Mouse (Mus musculus): Measurements from ENCODE around the gene Trappc6b. TPM values are rescaled to one million over a fixed set of nuclear protein-coding genes. Genes with fewer than 3 reads are reported as not detected.

Trappc6b gene
- total RNA-seq, 1 experiment from 2014 or later, result 90.0 TPM

GRCm38 (mm10) chr12:59055196-59055850 lies 5.9 kb downstream of the Trappc6b start:
- peak; percentile 21 for DNase-seq

DNA sequence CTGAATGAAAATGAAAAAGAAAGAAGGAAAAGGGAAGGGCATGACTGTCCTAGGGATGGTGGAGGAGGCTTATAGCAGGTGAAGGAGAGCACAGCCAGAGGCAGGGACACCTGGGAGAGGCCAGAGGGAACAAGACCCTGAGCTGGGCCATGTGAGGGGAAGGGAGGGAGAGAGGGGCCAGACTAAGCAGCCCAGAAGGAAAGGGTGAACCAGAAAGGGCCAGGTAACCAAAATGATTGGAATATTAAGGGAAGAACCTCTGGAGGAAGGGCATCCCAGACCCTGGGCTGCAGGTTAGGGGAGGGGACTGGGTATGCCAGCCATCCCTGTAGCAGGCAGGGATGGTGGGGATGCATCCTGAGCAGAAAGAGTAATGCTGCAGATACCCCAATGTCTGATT lies 7.3 kb downstream of the Trappc6b start:
- DNase-seq, result no peak

DNA sequence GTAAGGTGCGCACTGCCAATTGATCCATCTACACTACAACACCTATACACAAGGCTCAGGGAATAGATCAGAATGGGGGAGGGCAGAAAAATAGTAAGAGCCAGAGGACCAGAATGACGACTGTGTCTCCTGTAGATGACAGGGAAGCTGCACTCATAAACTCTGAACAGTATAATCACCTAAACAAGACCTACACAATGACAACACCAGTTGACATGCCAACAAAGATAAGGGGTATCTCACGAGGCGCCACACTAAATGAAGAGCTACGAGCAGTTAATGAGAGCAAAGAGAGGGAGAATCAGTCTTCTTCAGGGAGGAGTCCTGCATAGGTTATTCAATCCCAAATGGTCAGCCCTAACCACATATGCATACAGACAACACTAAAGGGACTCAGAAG lies 8.1 kb downstream of the Trappc6b start:
- no peak for DNase-seq

GRCm38 (mm10) chr12:59052470-59052869 lies 8.8 kb downstream of the Trappc6b start:
- DNase-seq, result no peak

- DNase-seq, result no peak
These were observed 20.4 kb downstream of the Trappc6b start for GRCm38 (mm10) chr12:59040851-59041250.

DNA sequence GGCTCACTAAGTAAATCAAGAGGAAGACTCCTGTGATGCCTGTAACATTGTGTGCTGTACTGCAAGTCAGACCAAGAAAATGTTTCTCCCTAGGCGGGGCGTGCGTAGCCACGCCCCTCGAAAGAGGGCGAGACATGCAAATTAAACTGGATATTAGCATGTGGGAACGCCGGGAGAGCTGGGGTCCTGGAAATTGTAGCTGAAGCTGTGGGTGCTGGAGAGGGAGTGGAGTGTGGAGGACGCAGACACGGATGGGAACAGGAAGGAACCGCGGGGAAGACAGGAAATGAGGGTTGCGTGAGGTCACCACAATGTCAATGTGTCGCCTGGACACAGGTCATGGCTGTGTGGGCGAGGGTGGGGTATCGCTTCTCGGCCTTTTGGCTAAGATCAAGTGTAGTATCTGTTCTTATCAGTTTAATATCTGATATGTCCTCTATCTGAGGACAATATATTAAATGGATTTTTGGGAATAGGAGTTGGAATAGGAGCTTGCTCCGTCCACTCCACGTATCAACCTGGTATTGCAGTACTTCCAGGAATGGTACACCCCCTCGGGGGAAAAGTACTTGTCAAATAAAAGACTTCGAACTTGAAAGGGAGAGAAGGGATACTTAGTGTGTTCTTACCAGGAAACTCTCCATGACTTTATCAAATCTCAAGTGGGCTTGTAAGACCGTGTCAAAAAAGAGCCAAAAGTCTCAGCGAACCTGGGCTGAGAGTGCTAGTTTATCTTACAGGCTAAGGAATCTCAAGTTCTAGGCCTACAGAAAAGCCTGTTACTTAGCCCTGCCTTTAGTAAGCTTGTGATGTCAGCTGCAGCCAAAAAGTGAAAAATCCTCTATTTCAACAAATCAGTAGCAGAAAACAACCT lies 21.1 kb downstream of the Trappc6b start:
- DNase-seq, result peak; percentile 79

- DNase-seq, result no peak
These were observed 21.9 kb downstream of the Trappc6b start for GRCm38 (mm10) chr12:59039162-59039970.

GRCm38 (mm10) chr12:59032101-59032500 lies 29.2 kb downstream of the Trappc6b start:
- no peak for DNase-seq

DNA sequence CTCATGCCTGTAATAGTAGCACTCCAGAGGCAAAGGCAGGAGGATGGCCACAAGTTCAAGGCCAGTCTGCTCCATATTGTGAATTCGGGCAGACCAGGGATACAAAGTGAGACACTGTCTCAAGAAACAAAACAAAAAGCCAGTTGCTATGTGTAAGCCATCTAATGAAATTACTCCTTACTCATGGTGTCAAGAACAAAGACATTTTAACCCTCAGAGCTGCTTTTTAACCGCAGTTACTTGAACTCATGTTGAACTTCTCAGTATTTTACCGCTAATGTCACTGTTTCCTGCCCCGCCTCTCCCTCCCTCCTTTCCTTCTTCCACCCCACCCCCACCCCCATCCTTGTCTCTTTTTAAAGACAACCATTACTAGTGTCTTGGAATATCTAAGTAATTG lies 40.0 kb downstream of the Trappc6b start:
- no peak for DNase-seq

- no peak for DNase-seq
These were observed 41.4 kb downstream of the Trappc6b start for GRCm38 (mm10) chr12:59019891-59020290.

DNA sequence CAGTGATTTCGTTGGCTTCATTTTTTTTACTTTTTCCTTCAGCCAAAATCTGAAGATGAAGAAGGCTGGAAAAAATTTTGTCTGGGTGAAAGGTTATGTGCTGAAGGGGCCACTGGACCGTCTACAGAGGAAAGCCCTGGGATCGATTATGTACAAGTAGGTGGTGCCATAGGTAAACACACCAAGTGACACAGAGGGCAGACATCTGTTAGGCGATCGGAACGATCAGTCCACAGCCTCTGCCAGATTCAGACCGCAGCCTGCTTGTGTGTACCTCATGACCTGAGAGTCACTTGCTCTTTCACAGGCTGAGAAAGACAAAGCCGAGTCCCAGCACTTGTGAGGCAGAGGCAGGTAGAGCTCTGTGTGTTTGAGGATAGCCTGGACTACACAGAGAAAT lies 43.3 kb downstream of the Trappc6b start:
- DNase-seq, result no peak

GRCm38 (mm10) chr12:59013234-59013633 lies 48.0 kb downstream of the Trappc6b start, which contains the start of gene Gemin2:
Gene Gemin2 (plus strand): TSS chr12:59013393.
- peak; percentile 96 for DNase-seq

GRCm38 (mm10) chr12:59012710-59013091 lies 48.6 kb downstream of the Trappc6b start:
- peak; percentile 7 for DNase-seq

DNA sequence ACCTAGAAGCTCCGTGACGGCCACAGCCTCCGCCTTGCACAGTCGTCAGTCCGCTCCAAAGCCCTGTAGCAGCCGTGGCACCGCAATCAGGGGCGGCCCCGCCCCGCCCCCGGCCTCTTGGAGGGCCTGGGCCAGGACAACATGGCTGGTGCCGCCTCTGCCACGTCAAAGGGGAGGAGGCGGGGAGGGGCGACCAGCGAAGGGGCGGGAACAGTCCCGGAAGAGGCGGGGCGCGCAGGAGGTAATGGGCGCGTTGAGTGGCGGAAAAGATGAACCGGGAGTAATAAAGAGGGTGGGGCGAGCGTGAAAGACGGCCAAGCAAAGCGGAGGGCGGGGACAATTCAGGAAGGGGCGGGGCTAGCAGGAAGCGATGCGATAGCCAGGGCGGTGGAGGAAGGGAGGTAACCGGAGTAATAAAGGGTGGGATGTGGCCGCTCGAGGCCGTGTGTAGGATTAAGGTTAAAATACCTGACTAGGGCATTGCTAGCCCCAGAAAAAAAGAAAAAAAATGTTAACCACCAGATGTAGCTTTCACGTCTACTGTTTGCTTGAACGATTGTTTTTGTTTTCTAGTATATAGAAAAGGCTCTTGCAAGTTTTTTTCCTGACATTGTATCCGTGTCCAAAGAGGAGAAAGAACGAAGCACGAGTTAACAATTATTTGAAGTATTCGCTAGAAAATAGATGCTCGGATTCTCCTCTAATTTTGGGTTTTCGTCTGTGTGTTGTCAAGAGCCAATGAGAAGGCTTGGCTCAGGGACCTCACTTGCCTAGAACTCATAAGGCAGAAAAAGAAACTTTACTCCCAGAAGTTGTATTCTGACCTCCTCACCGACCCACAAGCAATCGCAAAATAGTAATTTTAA lies 49.2 kb downstream of the Trappc6b start, which contains the start of gene Sec23a:
Gene Sec23a, minus strand, starts transcription at position 174 of the 866 bp plus-strand sequence.
- DNase-seq, result peak; percentile 99

DNA sequence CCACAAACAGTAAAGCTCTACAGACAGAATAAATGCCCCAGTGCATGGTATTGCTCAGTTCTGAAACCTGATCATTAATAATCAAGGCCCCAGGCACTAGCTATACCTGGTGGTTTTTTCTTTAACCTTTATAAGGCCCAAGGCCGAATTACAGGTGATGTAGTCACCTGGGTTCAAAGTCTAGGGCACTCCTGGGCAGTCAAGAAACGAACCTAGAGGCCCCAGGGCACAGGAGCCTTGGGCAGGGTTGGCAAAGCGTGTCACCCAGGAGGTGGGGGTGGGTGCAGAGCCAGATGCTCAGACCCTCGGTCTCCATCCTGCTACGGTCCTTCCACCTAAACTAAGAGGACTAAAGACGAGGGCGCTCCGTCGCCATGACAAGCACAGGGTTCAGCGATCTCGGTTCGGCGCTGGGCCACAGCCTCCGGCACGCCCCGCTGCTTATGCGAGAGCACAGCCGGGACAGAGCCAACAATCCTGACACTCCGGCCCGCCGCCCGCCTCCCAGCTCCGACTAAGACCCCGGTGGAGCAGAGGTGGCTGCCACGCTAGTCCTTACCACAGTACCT lies 49.9 kb downstream of the Trappc6b start:
- no peak for DNase-seq

- peak; percentile 24 for DNase-seq
These were observed 50.8 kb downstream of the Trappc6b start for GRCm38 (mm10) chr12:59010482-59010881.

Other genes starting within 250 kb of the Trappc6b start
- gene Sec23a, start 49.5 kb downstream of the Trappc6b start, total RNA-seq (2021), result 45.1 and 46.4 TPM in 2 replicates
- gene Gemin2, start 48.1 kb downstream of the Trappc6b start, total RNA-seq (2021), result 9.0 and 9.6 TPM in 2 replicates
- 54.1 and 60.2 TPM in 2 replicates for gene Pnn, start 5.4 kb upstream of the Trappc6b start, total RNA-seq (2021)
- gene Mia2, start 34.3 kb upstream of the Trappc6b start, total RNA-seq (2021), result 87.4 and 106 TPM in 2 replicates
- 26.1 and 29.1 TPM in 2 replicates for gene Fbxo33, start 158.3 kb upstream of the Trappc6b start, total RNA-seq (2021)